Mouse (Mus musculus): ENCODE measurements at regions not wholly inside any gene's neighbourhood (a gene's known extent, or its start where the extent isn't known, plus 50 kb on each side); places are given as distances from the start of the nearest gene placed in this dataset.
"Not testable (repeated sequence)": the region's sequence is repeated elsewhere in the genome, so short reads cannot be mapped to it uniquely, and the experiment has no call there.

DNA sequence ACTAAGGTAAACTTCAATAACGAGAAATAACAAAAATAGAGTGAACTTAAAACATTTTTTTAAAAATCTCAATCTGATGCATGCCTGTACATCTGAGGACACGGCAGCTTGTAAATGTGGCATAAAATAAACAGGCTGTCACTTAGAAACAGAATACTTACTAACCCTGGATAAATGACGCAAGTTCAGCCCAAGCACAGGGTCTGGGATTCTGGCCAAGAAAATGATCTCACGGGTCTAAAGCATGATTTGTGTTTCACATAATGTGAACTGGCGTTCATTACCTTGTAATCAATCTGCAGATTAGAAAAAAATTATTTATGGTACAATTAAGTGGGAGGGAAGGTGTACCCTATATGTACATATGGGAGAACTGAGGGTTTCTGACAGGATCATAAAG lies 512.1 kb upstream of the Vrk2 start:
- DNase-seq (ENCODE audit: low spot score), result no peak

DNA sequence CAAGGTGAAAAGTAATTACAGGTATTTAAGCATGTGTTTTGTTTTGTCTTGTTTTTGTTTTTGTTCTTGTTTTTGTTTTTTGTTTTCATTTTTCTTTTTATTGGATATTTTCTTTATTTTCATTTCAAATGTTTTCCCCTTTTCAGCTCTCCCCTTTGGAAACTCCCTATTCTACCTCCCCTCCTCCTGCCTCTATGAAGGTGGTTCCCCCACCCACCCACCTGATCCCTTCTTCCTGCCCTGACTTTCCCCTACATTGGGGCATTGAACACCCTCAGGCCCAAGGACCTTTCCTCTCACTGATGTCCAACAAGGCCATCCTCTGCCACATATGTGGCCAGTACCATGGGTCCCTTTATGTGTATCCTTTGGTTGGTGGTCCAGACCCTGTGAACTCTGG lies 509.1 kb upstream of the Vrk2 start:
- no peak for DNase-seq (ENCODE audit: low spot score)

DNA sequence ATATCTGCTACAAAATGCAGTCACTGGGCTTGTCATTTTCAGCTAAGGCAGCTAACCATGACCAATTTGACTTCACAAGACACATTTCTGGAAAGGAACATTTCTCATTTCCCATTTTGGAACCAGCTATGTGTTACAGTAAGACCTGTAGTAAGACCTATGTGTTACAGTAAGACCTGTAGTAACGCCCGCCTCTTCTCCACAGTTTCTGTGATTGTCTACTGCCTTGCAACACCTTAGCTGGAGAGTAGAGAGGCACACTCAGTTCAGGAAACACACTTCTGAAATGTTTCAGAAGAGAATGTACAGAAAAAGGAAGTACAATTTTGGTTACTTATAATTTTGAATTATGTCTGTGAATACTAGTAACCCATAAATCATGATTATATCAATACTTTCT lies 508.2 kb upstream of the Vrk2 start:
- no peak for DNase-seq (ENCODE audit: low spot score)

DNA sequence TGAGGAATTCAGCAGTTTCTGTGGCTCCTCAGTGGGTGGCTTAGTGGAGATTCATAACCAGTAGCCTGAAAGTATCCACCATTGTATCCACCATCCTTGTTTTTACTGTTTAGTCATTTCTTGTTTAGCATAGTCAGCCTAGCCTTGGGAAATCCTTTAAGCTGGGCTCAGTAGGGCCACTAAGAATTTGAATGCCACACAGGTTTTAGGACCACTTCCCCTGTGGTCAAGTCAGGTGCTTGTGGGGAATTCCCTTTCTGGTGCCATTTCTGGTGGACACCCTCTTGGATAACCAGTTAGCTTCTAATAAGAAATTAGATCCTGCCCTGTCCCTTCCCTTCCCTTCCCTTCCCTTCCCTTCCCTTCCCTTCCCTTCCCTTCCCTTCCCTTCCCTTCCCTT lies 502.8 kb upstream of the Vrk2 start:
- DNase-seq (ENCODE audit: low spot score), result no peak

DNA sequence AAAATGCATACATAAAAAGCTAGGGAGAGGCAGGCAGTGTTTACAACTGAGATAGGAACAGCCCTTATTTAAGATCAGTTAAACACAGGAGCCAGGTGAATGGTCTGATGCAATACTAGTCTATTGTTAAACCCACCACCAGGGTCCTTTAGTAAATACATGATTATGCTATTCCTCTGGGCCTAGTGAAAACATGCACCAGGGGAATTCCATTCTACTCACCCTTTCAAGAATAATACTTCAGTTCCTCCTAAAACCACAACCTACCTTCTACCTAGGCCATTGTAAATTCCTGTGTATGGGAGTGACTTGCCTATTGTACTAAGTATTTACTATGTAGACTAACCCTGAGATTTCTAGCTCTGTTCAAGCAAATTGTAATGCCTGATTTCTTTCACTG lies 501.7 kb upstream of the Vrk2 start:
- not testable (repeated sequence) for DNase-seq (ENCODE audit: low spot score)

DNA sequence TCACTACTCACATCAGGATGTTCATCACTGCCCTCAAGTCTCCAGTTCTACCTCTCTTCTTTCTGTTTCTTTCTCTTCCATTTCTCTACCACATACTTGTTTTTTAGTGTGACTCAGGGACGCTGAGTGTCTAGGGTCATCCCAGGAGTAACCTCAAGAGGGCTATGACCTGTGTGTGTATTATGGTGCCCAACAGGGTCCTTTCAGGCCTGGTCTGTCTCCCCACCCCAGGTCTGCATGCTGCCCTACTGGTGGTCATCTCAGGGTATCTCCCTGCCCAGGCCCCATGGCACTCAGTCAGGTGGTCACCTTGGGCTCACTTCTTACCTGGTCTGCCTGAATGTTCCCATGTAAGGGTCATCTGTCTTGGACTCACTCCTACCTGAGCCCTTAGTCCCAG lies 492.7 kb upstream of the Vrk2 start:
- DNase-seq (ENCODE audit: low spot score), result no peak

DNA sequence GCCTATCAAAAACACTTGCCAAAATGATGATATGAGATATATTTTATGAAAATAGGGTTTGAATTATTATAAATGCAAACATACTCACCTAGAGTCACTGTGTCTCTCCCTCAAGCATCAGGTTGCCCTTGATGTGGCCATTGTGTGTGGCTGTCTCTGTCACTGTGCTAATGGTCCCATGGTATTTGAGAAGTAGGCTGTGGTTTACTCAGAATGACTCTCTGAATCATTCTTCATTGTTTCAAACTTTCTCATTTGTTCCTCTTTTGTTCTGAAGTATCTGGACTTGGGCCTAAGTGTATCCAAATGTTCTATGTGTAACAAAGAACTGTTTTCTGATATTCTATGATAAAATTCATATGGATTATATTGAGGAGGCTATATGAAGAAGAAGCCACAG lies 487.4 kb upstream of the Vrk2 start:
- no peak for DNase-seq (ENCODE audit: low spot score)

DNA sequence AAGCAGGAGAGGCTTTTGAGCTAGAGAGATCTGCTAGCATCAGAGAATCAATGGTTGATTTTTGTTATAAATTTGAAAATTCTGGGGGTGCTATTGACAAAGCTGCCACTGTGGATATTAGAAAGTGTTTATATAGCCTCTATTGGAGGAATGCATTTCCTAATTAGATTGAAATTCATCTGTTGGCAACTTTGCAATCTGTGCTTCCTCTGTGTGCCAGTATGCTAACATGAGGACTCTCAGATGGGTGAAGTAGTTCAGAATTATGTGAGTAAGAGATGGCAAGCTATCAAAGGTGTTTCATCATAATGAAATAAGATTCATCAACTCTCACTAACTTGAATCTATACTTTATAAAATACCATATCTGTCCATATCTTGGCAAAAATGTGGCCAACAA lies 476.6 kb upstream of the Vrk2 start:
- no peak for DNase-seq (ENCODE audit: low spot score)

DNA sequence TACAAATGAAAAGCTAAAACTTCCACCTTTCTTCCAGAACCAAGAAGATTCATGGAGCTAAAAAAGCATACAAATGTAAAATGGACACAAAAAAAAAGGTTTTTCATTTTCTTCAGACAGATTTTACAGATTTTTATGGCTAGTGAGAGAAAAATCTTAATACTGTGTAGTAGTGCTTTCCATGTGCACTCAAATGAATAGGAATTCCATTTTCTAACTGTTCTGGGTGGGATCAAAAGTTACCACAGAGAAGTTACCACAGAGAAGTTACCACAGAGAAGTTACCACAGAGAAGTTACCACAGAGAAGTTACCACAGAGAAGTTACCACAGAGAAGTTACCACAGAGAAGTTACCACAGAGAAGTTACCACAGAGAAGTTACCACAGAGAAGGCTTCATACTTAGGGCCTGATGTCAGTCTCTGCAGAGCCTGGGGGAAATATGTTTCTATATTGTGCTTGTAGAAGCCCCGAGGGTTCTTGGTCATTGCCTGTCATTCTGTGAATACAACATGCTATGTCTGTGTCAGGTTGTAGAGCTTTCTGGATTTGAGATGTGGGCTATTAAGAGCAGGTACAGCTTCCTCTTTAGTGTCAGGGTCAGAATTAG lies 433.5 kb upstream of the Vrk2 start:
- DNase-seq (ENCODE audit: low spot score), result no peak

DNA sequence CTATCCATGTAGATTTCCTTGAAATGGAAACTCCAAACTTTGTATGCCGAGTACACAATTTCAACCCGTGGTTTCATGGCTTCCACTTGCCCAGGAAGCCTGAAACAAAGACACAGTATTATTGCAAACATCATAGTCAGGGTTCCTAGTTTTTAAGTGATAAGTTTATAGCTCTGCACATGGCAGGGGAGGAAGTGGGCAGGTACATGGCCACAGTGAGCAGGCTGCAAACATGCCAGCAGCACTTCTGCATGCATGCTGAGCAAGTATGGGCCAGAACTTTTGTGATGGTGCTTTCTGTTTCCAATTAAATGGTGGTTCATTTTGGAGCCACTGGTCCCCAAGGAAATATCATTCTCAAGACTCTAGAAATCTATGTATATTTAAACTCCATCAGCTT lies 431.7 kb upstream of the Vrk2 start:
- no peak for DNase-seq (ENCODE audit: low spot score)

DNA sequence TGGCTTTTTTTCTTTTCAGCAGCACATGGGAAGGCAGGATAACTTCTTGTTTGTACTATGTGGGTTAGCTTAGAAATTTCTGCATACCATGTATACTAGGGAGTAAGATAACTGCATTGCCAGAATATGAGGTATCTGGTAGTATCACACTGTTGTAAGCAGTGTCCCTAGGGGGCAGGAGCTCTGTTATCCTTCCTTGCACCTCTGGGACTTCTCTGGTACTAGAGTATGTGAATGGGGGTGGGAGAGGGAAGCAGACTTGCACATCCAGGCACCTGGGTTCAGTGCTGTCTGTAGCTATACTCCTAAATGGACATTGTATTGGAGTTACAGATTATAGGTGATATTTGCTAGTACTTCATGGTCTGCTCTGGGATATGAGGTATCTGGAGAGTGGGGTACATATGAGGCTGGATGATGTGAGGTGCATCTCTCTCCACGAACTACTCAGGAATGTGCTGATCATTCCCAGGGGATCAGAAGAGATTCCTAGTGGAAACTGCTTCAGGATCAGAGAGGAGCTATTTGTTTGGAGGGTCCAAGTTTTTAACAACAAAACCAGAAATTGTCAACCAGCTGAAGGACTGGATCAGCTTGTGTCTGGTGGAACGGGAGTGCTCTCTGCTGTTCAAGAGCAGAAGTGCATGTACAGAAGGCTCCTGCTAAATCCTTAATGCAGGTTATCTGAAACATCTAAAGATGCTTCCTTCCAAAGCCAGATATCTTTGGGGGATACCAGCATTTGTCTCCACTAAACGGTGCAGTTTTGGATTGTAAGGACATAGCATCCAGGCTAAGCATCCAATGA lies 402.7 kb upstream of the Vrk2 start:
- peak; percentile 70 for DNase-seq (ENCODE audit: low spot score)

DNA sequence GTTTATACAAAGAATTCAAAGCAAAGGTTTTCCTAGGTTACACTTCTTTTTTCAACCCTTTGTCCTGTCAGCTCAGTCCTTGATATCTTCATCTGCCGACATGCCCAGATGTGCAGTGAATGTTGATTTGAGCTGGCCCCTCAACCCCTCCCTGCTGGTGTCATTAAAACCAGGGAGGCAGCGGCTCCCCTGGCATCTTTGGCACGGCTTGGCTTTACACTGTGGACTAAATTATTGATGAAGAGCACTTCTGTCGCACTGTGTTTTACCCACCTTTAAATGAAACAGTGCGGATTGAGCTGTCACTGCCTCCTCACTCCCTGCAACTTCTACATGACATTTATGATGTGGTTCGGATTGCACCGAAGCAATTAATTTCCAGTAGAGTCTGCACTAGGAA lies 387.4 kb upstream of the Vrk2 start:
- peak; percentile 51 for DNase-seq (ENCODE audit: low spot score)

DNA sequence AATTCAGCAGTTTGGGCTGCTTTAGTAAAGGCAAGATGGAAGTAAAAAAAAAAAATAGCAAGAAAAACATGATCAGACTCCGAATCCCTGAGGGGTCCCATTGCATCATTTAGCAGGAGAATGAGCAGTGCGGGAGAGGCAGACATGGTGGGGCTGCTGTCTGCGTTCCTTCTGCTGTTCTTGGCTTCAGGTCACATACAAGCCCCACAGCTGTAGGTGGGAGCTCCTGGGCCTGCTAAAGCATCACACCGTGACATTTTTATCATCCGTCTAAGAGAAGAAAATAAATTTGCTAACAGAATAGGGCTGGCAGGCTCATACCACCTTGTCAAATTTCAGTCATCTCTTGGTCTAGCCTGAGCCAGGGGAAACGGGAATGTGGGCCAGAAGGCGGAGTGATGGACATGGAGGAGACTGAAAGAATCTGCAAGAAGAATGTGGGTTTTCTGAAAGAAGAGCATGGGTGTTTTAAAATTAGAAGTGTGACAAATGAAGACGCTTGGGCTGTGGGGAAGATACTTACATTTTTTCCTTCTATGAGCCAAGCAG lies 378.8 kb upstream of the Vrk2 start:
- no peak for DNase-seq (ENCODE audit: low spot score)

DNA sequence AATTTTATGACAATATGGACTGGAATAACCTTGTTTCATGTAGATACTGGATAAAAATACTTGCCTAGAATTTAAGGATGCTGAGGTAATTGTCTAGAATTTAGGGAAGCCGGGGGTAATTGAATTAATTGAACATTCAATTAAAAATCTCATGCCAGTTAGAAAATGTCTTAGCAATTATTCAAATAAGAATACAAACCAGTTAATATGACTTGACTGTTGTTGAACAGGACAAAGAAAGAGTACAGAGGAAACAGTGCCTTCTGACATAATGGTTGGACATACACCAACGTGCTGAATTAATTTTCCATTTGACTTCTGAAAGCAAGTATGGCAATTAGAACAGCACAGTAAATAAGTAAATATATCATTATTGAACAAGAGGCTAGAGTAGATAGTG lies 377.4 kb upstream of the Vrk2 start:
- peak; percentile 77 for DNase-seq (ENCODE audit: low spot score)

DNA sequence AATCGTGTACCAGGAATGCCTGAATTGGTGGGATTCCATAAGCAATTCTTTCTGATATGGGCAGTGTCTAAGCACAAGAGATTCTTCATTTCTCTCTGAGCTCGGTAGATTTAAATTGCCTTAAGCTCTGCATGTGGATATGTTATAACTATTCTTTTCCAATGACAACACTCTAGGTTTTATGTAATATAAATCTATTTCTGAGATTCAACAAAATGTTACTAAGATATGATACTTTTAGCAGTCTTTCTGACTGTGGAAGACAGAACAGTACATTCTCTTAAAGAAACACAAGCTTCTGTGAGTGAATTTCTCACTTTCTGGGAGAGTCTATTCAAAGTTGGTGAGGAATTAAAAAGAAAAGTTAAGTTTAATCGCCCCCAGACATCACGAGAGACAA lies 373.6 kb upstream of the Vrk2 start:
- DNase-seq (ENCODE audit: low spot score), result no peak

DNA sequence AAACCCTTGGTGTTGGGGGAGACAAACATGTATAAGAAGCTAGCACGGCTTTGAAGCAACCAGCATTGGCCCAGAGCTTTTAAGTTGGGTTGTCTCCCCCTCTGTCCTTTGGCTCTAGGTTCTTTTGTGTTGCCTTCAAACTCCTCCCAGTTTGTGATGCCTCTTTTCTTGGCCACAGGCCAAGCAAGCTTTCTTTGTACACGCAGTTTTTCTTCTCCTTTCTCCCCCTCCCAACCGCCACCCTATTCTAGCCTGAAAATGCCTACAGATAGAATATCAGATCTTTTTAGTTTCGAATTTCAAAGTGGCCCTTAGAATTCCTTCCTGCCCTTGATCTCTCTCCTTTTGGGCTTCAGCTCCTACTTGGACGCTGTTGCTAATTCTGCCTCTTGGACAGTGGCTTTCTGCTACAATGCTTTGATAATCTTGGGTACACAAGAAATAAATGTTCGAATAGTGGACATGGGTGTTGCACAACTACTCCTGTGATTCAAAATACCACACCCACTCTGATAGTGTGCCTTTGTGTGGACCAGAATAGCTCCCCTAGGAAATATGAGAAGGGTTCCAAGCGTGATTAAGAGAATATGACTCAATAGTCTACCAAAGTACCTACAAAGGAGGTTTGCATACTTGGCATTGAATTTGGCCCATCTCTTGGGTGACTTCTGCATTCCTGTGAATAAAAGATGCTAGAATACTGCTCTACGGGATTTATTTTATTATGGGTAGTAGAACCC lies 369.3 kb upstream of the Vrk2 start:
- DNase-seq (ENCODE audit: low spot score), result no peak

DNA sequence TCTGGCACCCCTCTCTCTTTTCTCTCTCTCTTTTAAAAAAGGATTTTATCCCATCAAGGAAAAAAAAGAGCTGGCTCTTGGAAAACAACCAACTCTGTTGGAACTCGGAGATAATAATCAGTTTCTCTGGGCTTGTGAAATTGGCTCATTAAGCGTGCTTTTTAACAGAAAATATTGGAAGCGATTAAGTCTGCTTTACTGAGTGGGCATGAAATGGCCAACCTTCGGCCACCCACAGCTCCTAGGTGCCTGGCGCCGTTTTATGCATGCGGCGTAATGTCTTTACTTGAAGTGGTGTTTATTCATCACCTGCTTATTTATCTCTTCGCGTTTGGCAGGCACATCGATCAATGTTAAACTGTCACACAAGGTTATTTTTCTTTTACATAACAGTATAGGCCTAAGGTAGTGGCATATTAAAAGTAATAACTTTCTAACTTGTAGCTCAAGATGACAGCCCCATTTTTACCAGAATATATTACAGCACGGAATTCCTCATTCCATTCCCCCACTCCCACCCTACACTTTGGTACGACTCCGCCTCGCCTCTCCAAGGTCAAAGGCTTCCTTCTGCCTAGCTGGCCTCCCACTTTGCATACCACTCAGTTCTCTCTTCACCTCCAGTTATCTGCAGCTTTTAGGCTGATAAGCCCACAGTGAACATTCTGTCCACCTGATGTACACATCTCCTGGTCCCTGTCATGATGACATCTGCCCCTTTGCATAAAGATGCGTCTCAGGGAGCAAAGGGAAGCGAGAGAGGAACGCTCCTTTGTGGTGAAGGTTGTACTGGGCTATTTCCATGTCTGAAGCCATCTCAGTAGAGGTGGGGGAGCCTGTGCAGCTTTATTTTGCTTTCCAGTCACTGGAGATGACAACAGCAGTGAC lies 368.5 kb upstream of the Vrk2 start:
- DNase-seq (ENCODE audit: low spot score), result no peak

DNA sequence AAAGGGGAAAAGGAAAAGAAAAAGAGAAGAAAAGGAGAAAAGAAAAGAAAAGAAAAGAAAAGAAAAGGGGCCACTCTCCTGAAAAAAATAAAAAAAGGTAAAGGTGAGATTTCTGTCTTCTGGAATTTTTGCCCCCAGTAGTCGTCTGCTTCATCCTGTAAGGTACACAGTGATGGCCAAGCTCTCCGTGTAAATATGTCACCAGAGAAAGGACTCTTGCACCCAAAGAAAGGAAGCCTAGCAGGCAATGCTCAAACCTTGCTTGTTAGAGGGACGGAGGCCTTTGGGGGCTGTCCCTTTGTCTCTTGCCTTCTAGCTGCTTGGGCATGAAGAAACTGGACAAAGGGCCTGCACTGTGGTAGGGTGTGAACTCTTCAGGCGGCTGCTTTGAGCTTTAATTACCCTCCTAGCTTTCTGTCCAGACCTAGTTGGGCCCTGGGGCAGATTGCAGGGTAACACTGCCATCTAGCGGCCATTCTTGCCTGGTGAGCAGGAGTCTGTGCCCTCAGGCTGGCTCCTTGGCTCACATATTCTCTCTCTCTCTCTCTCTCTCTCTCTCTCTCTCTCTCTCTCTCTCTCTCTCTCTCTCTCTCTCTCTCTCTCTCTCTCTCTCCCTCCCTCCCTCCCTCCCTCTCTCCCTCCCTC lies 367.7 kb upstream of the Vrk2 start:
- DNase-seq (ENCODE audit: low spot score), result peak; percentile 98

DNA sequence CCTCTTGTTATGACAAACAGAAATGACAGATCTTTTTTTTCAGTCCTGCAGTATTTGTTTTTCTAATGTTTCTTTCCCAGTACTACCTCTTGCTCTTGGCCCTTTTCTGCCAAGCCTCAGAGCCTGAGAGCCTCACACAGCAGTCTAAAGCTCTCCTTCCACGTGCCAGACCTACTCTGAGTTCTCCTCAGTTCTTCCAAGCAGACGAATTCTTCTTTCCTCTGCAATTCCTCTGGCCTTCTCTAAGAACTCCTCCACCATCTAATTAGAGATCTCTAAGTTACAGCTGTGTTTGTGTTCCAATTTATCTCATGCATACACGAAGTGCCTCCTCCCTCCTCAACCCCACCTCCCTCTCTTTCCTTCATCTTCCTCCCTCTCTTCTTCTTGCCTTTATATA lies 362.4 kb upstream of the Vrk2 start:
- DNase-seq (ENCODE audit: low spot score), result no peak

DNA sequence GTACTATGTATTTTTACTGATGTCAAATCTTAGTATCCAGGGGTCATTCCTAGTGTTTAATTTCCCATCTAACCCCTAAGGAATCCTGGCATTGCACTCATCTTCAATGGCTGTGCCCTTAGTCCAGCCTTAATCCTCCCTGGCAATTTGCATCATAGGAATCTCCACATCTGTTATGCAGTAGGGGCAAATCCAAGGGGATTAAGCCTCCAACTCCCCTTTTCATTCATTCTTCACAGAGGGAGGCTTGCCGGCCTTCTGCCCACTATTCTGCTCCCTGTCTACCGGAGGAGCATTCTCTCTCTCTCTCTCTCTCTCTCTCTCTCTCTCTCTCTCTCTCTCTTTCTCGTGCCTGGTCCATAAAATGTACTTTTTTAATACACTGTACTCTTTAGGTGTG lies 338.0 kb upstream of the Vrk2 start:
- peak; percentile 17 for DNase-seq (ENCODE audit: low spot score)

DNA sequence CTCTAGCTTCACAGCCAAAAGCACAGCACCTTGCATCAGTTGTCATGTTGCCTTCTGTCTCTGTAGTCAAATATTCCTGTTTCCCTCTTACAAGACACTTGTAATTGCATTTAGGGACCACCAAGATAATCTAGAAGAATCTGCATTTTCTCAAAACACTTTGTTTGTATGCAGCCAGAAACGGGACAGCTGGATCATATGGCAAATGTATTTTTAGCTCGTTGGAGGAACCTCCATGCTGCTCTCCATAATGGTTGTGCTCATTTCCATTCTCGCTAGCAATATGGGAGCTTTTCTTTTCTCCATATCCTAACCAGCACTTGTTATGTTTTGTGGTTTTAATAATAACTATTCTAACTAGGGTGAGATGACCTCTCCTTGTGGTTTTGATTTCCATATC lies 313.3 kb upstream of the Vrk2 start:
- no peak for DNase-seq (ENCODE audit: low spot score)

DNA sequence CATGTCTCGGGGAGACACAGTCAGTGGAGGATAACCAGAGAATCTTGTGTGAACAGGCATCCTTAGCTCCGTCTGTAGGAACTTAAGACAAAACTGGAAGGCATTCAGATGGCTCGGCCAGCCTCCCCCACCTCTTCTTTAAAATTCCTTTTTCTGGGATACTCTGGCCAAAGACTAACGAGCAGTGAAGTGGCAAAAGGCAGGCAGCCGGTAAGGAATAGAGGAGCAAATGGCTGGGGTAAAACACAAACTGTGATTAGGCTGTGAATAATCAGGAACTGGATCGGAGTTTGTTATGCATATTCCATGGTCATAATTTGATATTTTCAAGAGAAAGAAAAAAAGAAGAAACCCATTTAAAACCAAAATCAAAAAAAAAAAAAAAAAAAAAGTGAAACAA lies 287.8 kb upstream of the Vrk2 start:
- DNase-seq (ENCODE audit: low spot score), result no peak
